Mouse (Mus musculus) limb, embryonic 13.5 days (tissue): ENCODE data around the gene Fam219b. TPM values are rescaled to one million over a fixed set of nuclear protein-coding genes. Genes with fewer than 3 reads are reported as not detected.

Source experiments
- ATAC-seq: fragments of 200-750 bp; cut with Nextera tagmentation; 2 replicates; pipeline ENCODE4 v1.8.0; 2017; ENCODE audit warnings: low read depth, moderate number of reproducible peaks, moderate TSS enrichment; ENCODE audit not compliant: low FRiP score
- H3K27ac ChIP-seq: fragments of 300-500 bp; sonication (generic); 2 replicates; pipeline ENCODE4 v1.5.1; 2015; ENCODE audit warnings: inconsistent platforms, mild to moderate bottlenecking, moderate library complexity
- H3K27me3 ChIP-seq: fragments of 300-500 bp; sonication (generic); 2 replicates; pipeline ENCODE4 v1.6.1; 2015; ENCODE audit warnings: mild to moderate bottlenecking, inconsistent platforms
- H3K36me3 ChIP-seq: fragments of 300-500 bp; sonication (generic); 2 replicates; pipeline ENCODE4 v1.6.1; 2015; ENCODE audit warnings: inconsistent platforms, mild to moderate bottlenecking, moderate library complexity
- H3K4me1 ChIP-seq: fragments of 300-500 bp; sonication (generic); 2 replicates; pipeline ENCODE4 v1.6.1; 2015; ENCODE audit warnings: inconsistent platforms
- H3K4me2 ChIP-seq: fragments of 300-500 bp; sonication (generic); replicated peaks from 2 replicates; pipeline ENCODE4 v1.6.1; 2015; ENCODE audit warnings: inconsistent platforms, mild to moderate bottlenecking, moderate library complexity
- H3K4me3 ChIP-seq: fragments of 300-500 bp; sonication (generic); 2 replicates; pipeline ENCODE4 v1.5.1; 2015; ENCODE audit warnings: moderate library complexity, mild to moderate bottlenecking, inconsistent platforms
- H3K9ac ChIP-seq: fragments of 300-500 bp; sonication (generic); 2 replicates; pipeline ENCODE4 v1.6.1; 2015; ENCODE audit warnings: mild to moderate bottlenecking, inconsistent platforms
- H3K9me3 ChIP-seq: fragments of 300-500 bp; sonication (generic); 2 replicates; pipeline ENCODE4 v1.6.1; 2016; ENCODE audit warnings: inconsistent platforms
- WGBS: fragments of 180-500 bp; shearing (Covaris S2); methylation state at CpG from one replicate; pipeline ENCODE4 v1.1.7; 2015; 5-methylcytosine and 5-hydroxymethylcytosine counted together
- polyA plus RNA-seq: library from polyadenylated mRNA; unstranded; fragments of >200 nt; fragmentation: Nextera tagmentation; extraction: Ambion mirVana; gene quantifications from 2 replicates; pipeline ENCODE4 v1.2.1, GENCODE M21; 2015

The Fam219b gene
- polyA plus RNA-seq, 1 experiment from 2014 or later: 24.2 TPM

GRCm38 (mm10) chr9:57505700-57506099 is 31.6 kb upstream of the Fam219b start:
- Histone ChIP-seq H3K4me2 (no peak overlapping the region), H3K36me3 (no peaks in the 10 kb centered on the region), H3K9ac (no peak overlapping the region), H3K27ac (no peak overlapping the region), H3K4me1 (peaks cover 41% of the 10 kb centered on the region), H3K4me3 (no peak overlapping the region), H3K9me3 (no peaks in the 10 kb centered on the region), H3K27me3 (peaks cover 66% of the 10 kb centered on the region)
- ATAC-seq: no peak
- WGBS: 14% methylated on average over 8 of the region's 8 CpGs

GRCm38 (mm10) chr9:57510577-57510976 is 26.8 kb upstream of the Fam219b start:
- no peak overlapping the region for H3K9ac ChIP-seq
- ATAC-seq: no peak
- H3K27ac ChIP-seq: no peak overlapping the region
- H3K4me3 ChIP-seq: no peak overlapping the region
- H3K4me1 ChIP-seq: peaks cover 4% of the 10 kb centered on the region; the same call in 1 of the 2 replicates
- no peaks in the 10 kb centered on the region for H3K9me3 ChIP-seq
- peaks cover 17% of the 10 kb centered on the region for H3K27me3 ChIP-seq
- 76% methylated on average over 2 of the region's 2 CpGs for WGBS
- no peak overlapping the region for H3K4me2 ChIP-seq
- H3K36me3 ChIP-seq: no peaks in the 10 kb centered on the region

- Histone ChIP-seq H3K9me3 (no peaks in the 10 kb centered on the region), H3K36me3 (no peaks in the 10 kb centered on the region), H3K4me1 (peaks cover 9% of the 10 kb centered on the region), H3K27ac (no peak overlapping the region), H3K27me3 (no peaks in the 10 kb centered on the region), H3K9ac (no peak overlapping the region), H3K4me2 (no peak overlapping the region), H3K4me3 (no peak overlapping the region)
- WGBS: 8% methylated on average over 3 of the region's 3 CpGs
- ATAC-seq: no peak
Observed at GRCm38 (mm10) chr9:57517113-57517512, 20.2 kb upstream of the Fam219b start.

- 22% methylated on average over 16 of the region's 16 CpGs for WGBS
- peaks cover 18% of the 10 kb centered on the region for H3K4me1 ChIP-seq
- H3K4me2 ChIP-seq: peak overlapping the region; percentile 82
- ATAC-seq: peak; percentile 60; the same call in 1 of the 2 replicates
- 0 out of 2 replicates have a peak overlapping the region, but pooled peaks have one; percentile 58 for H3K27ac ChIP-seq
- no peaks in the 10 kb centered on the region for H3K27me3 ChIP-seq
- H3K4me3 ChIP-seq: peak overlapping the region; percentile 90
- peak overlapping the region; percentile 62 for H3K9ac ChIP-seq
- no peaks in the 10 kb centered on the region for H3K36me3 ChIP-seq
- no peaks in the 10 kb centered on the region for H3K9me3 ChIP-seq
Observed at GRCm38 (mm10) chr9:57520375-57521055, 16.8 kb upstream of the Fam219b start.

- Histone ChIP-seq H3K27me3 (no peaks in the 10 kb centered on the region), H3K4me3 (peak within 1 kb of the TSS; percentile 90), H3K36me3 (no peaks in the 10 kb centered on the region), H3K9me3 (no peaks in the 10 kb centered on the region), H3K4me1 (peaks cover 18% of the 10 kb centered on the region), H3K27ac (peak within 1 kb of the TSS; percentile 80), H3K4me2 (peak within 1 kb of the TSS; percentile 82), H3K9ac (peak within 1 kb of the TSS; percentile 93)
- under 1% methylated on average over 94 of the region's 95 CpGs for WGBS
- peak; percentile 97 for ATAC-seq
Observed at GRCm38 (mm10) chr9:57521056-57521911, 16.0 kb upstream of the Fam219b start, which contains the start of gene Cox5a. Gene Cox5a, plus strand, starts transcription at chr9:57521274.

- Histone ChIP-seq H3K4me2 (peak overlapping the region; percentile 82), H3K27me3 (no peaks in the 10 kb centered on the region), H3K9me3 (no peaks in the 10 kb centered on the region), H3K4me1 (peaks cover 18% of the 10 kb centered on the region), H3K36me3 (no peaks in the 10 kb centered on the region), H3K9ac (peak overlapping the region; percentile 93), H3K4me3 (peak overlapping the region; percentile 90), H3K27ac (no peak overlapping the region)
- WGBS: 35% methylated on average over 7 of the region's 7 CpGs
- ATAC-seq: no peak
Observed at GRCm38 (mm10) chr9:57522114-57522860, 15.0 kb upstream of the Fam219b start.

- ATAC-seq: no peak
- Histone ChIP-seq H3K36me3 (no peaks in the 10 kb centered on the region), H3K4me2 (peak overlapping the region; percentile 82), H3K4me1 (peaks cover 18% of the 10 kb centered on the region), H3K27me3 (no peaks in the 10 kb centered on the region), H3K9me3 (no peaks in the 10 kb centered on the region), H3K27ac (no peak overlapping the region), H3K9ac (peak overlapping the region; percentile 93), H3K4me3 (peak overlapping the region; percentile 90)
- 71% methylated on average over 4 of the region's 4 CpGs for WGBS
Observed at GRCm38 (mm10) chr9:57522861-57523246, 14.5 kb upstream of the Fam219b start.

- Histone ChIP-seq H3K27ac (no peak overlapping the region), H3K27me3 (no peaks in the 10 kb centered on the region), H3K36me3 (peaks cover 1% of the 10 kb centered on the region), H3K4me3 (no peak overlapping the region), H3K4me2 (no peak overlapping the region), H3K9ac (no peak overlapping the region), H3K9me3 (no peaks in the 10 kb centered on the region), H3K4me1 (peaks cover 18% of the 10 kb centered on the region)
- ATAC-seq: no peak
- WGBS: 93% methylated on average over 1 of the region's 1 CpGs
Observed at GRCm38 (mm10) chr9:57523754-57524153, 13.6 kb upstream of the Fam219b start.

- peaks cover 7% of the 10 kb centered on the region for H3K36me3 ChIP-seq
- no peak overlapping the region for H3K27ac ChIP-seq
- no peak overlapping the region for H3K9ac ChIP-seq
- no peak overlapping the region for H3K4me3 ChIP-seq
- no peaks in the 10 kb centered on the region for H3K9me3 ChIP-seq
- no peaks in the 10 kb centered on the region for H3K27me3 ChIP-seq
- no peak for ATAC-seq
- no peak overlapping the region for H3K4me2 ChIP-seq
- H3K4me1 ChIP-seq: peaks cover 18% of the 10 kb centered on the region
Observed at GRCm38 (mm10) chr9:57524439-57524838, 12.9 kb upstream of the Fam219b start.

- no peak for ATAC-seq
- H3K9ac ChIP-seq: no peak overlapping the region
Observed at GRCm38 (mm10) chr9:57525516-57525915, 11.8 kb upstream of the Fam219b start.

GRCm38 (mm10) chr9:57526435-57526834 is 10.9 kb upstream of the Fam219b start:
- Histone ChIP-seq H3K4me2 (no peak overlapping the region), H3K9ac (no peak overlapping the region), H3K27ac (no peak overlapping the region), H3K36me3 (peaks cover 19% of the 10 kb centered on the region), H3K4me1 (peaks cover 15% of the 10 kb centered on the region), H3K4me3 (no peak overlapping the region), H3K27me3 (no peaks in the 10 kb centered on the region), H3K9me3 (no peaks in the 10 kb centered on the region)
- no peak for ATAC-seq

More at GRCm38 (mm10) chr9:57525516-57525915, 11.8 kb upstream of the Fam219b start:
- H3K27ac ChIP-seq: no peak overlapping the region
- H3K4me2 ChIP-seq: no peak overlapping the region
- 86% methylated on average over 2 of the region's 2 CpGs for WGBS
- peaks cover 16% of the 10 kb centered on the region for H3K4me1 ChIP-seq
- H3K4me3 ChIP-seq: no peak overlapping the region
- no peaks in the 10 kb centered on the region for H3K27me3 ChIP-seq
- H3K36me3 ChIP-seq: peaks cover 12% of the 10 kb centered on the region
- no peaks in the 10 kb centered on the region for H3K9me3 ChIP-seq

GRCm38 (mm10) chr9:57531946-57532345 is 5.4 kb upstream of the Fam219b start:
- Histone ChIP-seq H3K36me3 (peaks cover 46% of the 10 kb centered on the region), H3K4me2 (no peak overlapping the region), H3K9me3 (no peaks in the 10 kb centered on the region), H3K4me3 (no peak overlapping the region), H3K27me3 (no peaks in the 10 kb centered on the region), H3K4me1 (peaks cover 4% of the 10 kb centered on the region; the same call in 1 of the 2 replicates), H3K27ac (no peak overlapping the region), H3K9ac (no peak overlapping the region)
- no peak for ATAC-seq
- 62% methylated on average over 1 of the region's 1 CpGs for WGBS
